Mouse (Mus musculus) heart, adult 2 months (tissue): ENCODE results near the gene Pcp2. TPM values are rescaled to one million over a fixed set of nuclear protein-coding genes. Genes with fewer than 3 reads are reported as not detected.
A peak's percentile ranks its signal among the peaks of the same experiment; 100 is the strongest.

Experiments
- DNase-seq, 2 experiments: peaks; one replicate each; pipeline ENCODE4 v3.0.0; 2021
- H3K27ac ChIP-seq: fragments of 200-600 bp; 2 replicates; pipeline ENCODE4 v1.8.1; 2022
- H3K27me3 ChIP-seq: fragments of 200-500 bp; 2 replicates; pipeline ENCODE4 v1.6.1; 2012; ENCODE audit warnings: mild to moderate bottlenecking, low read length, inconsistent platforms, mixed read lengths; ENCODE audit not compliant: control insufficient read depth, insufficient read depth
- H3K36me3 ChIP-seq: fragments of 200-500 bp; 2 replicates; pipeline ENCODE4 v1.6.1; 2012; ENCODE audit warnings: low read length, inconsistent platforms; ENCODE audit not compliant: control insufficient read depth, insufficient read depth
- H3K4me1 ChIP-seq: fragments of 200-500 bp; 2 replicates; pipeline ENCODE4 v1.6.1; 2011; ENCODE audit warnings: low read length; ENCODE audit not compliant: control insufficient read depth, insufficient read depth
- H3K4me3 ChIP-seq: fragments of 200-600 bp; 2 replicates; pipeline ENCODE4 v1.8.1; 2022
- H3K79me2 ChIP-seq: fragments of 200-500 bp; replicated peaks from 2 replicates; pipeline ENCODE4 v1.6.1; 2012; ENCODE audit warnings: mild to moderate bottlenecking, inconsistent platforms, low read length, moderate library complexity, mixed read lengths; ENCODE audit not compliant: control insufficient read depth, insufficient read depth
- H3K9ac ChIP-seq: fragments of 200-500 bp; 2 replicates; pipeline ENCODE4 v1.6.1; 2012; ENCODE audit warnings: low read depth, mild to moderate bottlenecking, control low read depth, inconsistent platforms, low read length, mixed read lengths
- CTCF ChIP-seq: fragments of 200-600 bp; IDR thresholded peaks from 2 replicates; pipeline ENCODE4 v1.8.1; 2022; ENCODE audit warnings: antibody characterized with exemption, mild to moderate bottlenecking, moderate library complexity
- EP300 ChIP-seq: fragments of 200-500 bp; IDR thresholded peaks from 2 replicates; pipeline ENCODE4 v1.6.1; 2011; ENCODE audit warnings: low read depth, low read length, control low read depth; ENCODE audit not compliant: insufficient read depth
- POLR2A ChIP-seq: fragments of 200-500 bp; IDR thresholded peaks from 2 replicates; pipeline ENCODE4 v1.6.1; 2011; ENCODE audit warnings: mild to moderate bottlenecking, low read depth, low read length, control low read depth; ENCODE audit not compliant: insufficient read depth
- WGBS: fragments of 180-500 bp; shearing (Covaris S2); methylation state at CpG from one replicate; pipeline ENCODE4 v1.1.7; 2018; 5-methylcytosine and 5-hydroxymethylcytosine counted together
- intact Hi-C: fragments of 180-260 bp; cut with DNase I; formaldehyde crosslinking; loops from one replicate; pipeline ENCODE4 v1.15.1; 2025
- polyA plus RNA-seq: library from polyadenylated mRNA; depleted of rRNA; stranded (reverse); fragments of >200 nt; gene quantifications from 2 replicates; pipeline ENCODE4 v1.2.3, GENCODE M21; 2012
- total RNA-seq, 2 experiments: library from RNA; stranded (reverse); gene quantifications; 2 replicates each; pipeline ENCODE4 v1.2.3; 2021

The Pcp2 gene
- total and polyA plus RNA-seq, 3 experiments, result not detected

GRCm38 (mm10) chr8:3599219-3599618 is 26.1 kb downstream of the Pcp2 start:
- H3K4me3 ChIP-seq, result no peak overlapping the region
- DNase-seq, result no peak
- no peak for TF ChIP-seq CTCF
- H3K27ac ChIP-seq, result no peak overlapping the region
- no peaks in the 10 kb centered on the region for H3K27me3 ChIP-seq
- peaks cover 3% of the 10 kb centered on the region; the same call in 1 of the 2 replicates for H3K4me1 ChIP-seq
- 82% methylated on average over 1 of the region's 1 CpGs for WGBS
- H3K9ac ChIP-seq, result no peak overlapping the region
- H3K36me3 ChIP-seq, result no peaks in the 10 kb centered on the region
- intact Hi-C loops, result no loop called here
- no peaks in the 10 kb centered on the region for H3K79me2 ChIP-seq

- Histone ChIP-seq H3K4me1 (peaks cover 3% of the 10 kb centered on the region; the same call in 1 of the 2 replicates), H3K27ac (no peak overlapping the region), H3K9ac (no peak overlapping the region), H3K79me2 (no peaks in the 10 kb centered on the region), H3K27me3 (no peaks in the 10 kb centered on the region), H3K4me3 (no peak overlapping the region), H3K36me3 (no peaks in the 10 kb centered on the region)
- no peak for DNase-seq
- WGBS, result 70% methylated on average over 3 of the region's 3 CpGs
- intact Hi-C loops, result no loop called here
- TF ChIP-seq CTCF (no peak), EP300 (no peak), POLR2A (no peak)
Observed at GRCm38 (mm10) chr8:3598054-3598453, 27.3 kb downstream of the Pcp2 start.

GRCm38 (mm10) chr8:3594466-3594865 is 30.9 kb downstream of the Pcp2 start:
- intact Hi-C loops, result no loop called here
- 81% methylated on average over 2 of the region's 2 CpGs for WGBS
- Histone ChIP-seq H3K9ac (no peak overlapping the region), H3K79me2 (no peaks in the 10 kb centered on the region), H3K27ac (no peak overlapping the region), H3K36me3 (no peaks in the 10 kb centered on the region), H3K27me3 (no peaks in the 10 kb centered on the region), H3K4me1 (no peaks in the 10 kb centered on the region), H3K4me3 (no peak overlapping the region)
- no peak for TF ChIP-seq EP300
- TF ChIP-seq CTCF, result no peak
- no peak for DNase-seq

GRCm38 (mm10) chr8:3593470-3593869 is 31.9 kb downstream of the Pcp2 start:
- intact Hi-C loops, result no loop called here
- Histone ChIP-seq H3K4me1 (no peaks in the 10 kb centered on the region), H3K27ac (no peak overlapping the region), H3K79me2 (no peaks in the 10 kb centered on the region), H3K27me3 (no peaks in the 10 kb centered on the region), H3K4me3 (no peak overlapping the region), H3K9ac (no peak overlapping the region), H3K36me3 (no peaks in the 10 kb centered on the region)
- TF ChIP-seq EP300, result no peak
- TF ChIP-seq POLR2A, result no peak
- TF ChIP-seq CTCF, result no peak
- WGBS, result 25% methylated on average over 3 of the region's 3 CpGs
- DNase-seq, result no peak

- H3K4me3 ChIP-seq, result no peak overlapping the region
- H3K4me1 ChIP-seq, result no peaks in the 10 kb centered on the region
- H3K9ac ChIP-seq, result no peak overlapping the region
- intact Hi-C loops, result no loop called here
- peaks cover 3% of the 10 kb centered on the region; the same call in 1 of the 2 replicates for H3K27me3 ChIP-seq
- no peak overlapping the region for H3K27ac ChIP-seq
- 42% methylated on average over 11 of the region's 11 CpGs for WGBS
- H3K79me2 ChIP-seq, result no peaks in the 10 kb centered on the region
- no peak for TF ChIP-seq CTCF
- no peak for TF ChIP-seq EP300
- TF ChIP-seq POLR2A, result no peak
- H3K36me3 ChIP-seq, result no peaks in the 10 kb centered on the region
- no peak for DNase-seq
Observed at GRCm38 (mm10) chr8:3588258-3588633, 37.1 kb downstream of the Pcp2 start.

GRCm38 (mm10) chr8:3587391-3588257 is 37.7 kb downstream of the Pcp2 start:
- no peak for DNase-seq
- Histone ChIP-seq H3K79me2 (no peaks in the 10 kb centered on the region), H3K27me3 (peaks cover 3% of the 10 kb centered on the region; the same call in 1 of the 2 replicates), H3K4me1 (no peaks in the 10 kb centered on the region), H3K27ac (no peak overlapping the region), H3K9ac (peak overlapping the region; percentile 35; the same call in 1 of the 2 replicates), H3K36me3 (no peaks in the 10 kb centered on the region), H3K4me3 (peak overlapping the region; percentile 52)
- TF ChIP-seq EP300, result no peak
- TF ChIP-seq POLR2A, result no peak
- TF ChIP-seq CTCF, result no peak
- intact Hi-C loops, result no loop called here
- 2% methylated on average over 77 of the region's 77 CpGs for WGBS
